Mouse (Mus musculus) kidney, adult 8-10 months (tissue): ENCODE measurements at regions not wholly inside any gene's neighbourhood (a gene's known extent, or its start where the extent isn't known, plus 50 kb on each side); places are given as distances from the start of the nearest gene placed in this dataset.
A peak's percentile ranks its signal among the peaks of the same experiment; 100 is the strongest.
"Not testable (repeated sequence)": the region's sequence is repeated elsewhere in the genome, so short reads cannot be mapped to it uniquely, and the experiment has no call there.

Experiments used
- DNase-seq, 2 experiments: peaks; one replicate each; pipeline ENCODE4 v3.0.0; 2022

DNA sequence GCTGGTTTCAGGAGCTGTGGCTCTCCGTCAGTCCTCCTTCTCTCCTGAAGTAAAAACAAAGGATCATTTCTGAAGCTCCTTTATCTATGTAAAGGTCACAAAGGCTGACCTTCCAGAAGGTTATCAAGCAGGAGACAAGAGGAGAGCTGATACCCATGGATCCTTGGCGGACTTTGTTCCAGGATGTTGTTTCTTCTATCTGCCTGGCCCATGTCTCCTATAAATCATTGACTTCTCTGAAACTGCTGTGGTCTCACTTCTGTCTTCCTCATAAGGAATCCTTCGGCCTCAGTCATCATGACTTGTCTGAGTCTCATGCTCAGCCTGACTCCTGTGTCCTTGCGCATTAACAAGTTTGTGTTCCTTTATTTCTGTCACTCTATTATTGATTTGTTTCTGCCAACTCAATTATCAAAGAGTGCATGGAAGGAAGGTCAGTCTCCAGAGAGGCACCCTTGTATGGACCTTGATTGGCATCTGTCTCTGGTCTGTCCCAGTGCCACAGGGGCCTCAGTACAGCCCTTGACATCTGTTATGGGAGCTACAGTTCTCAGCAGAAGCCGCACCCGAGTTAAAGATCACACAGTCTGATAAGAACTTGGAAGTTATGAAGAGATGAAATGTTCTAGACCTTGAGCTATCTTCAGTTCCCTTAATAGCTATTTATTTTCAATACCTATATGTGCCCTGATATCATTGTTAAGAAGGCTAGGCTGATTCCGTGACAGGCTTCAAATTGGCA lies 53.2 kb upstream of the Dazl start:
- DNase-seq, result no peak

DNA sequence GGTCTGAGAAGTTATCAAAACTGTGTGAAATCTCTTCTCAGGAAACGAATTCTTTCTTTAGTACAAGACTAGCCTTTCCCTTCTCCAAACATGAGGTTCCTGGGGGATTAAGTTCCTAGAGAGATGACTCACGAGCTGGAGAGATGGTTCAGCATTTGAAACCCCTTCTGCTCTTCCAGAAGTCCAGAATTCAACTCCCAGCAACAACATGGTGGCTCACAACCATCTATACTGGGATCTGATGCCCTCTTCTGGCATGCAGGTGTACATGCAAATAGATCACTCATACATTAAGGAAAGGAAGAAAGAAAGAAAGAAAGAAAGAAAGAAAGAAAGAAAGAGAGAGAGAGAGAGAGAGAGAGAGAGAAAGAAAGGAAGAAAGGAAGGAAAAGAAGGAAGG lies 60.4 kb upstream of the Dazl start:
- DNase-seq, result not testable (repeated sequence)

GRCm38 (mm10) chr17:50354357-50354756 lies 60.9 kb upstream of the Dazl start:
- DNase-seq, result no peak

- no peak for DNase-seq
These were observed 68.3 kb upstream of the Dazl start for GRCm38 (mm10) chr17:50361657-50362233.

GRCm38 (mm10) chr17:50365396-50365795 lies 72.0 kb upstream of the Dazl start:
- DNase-seq, result no peak

DNA sequence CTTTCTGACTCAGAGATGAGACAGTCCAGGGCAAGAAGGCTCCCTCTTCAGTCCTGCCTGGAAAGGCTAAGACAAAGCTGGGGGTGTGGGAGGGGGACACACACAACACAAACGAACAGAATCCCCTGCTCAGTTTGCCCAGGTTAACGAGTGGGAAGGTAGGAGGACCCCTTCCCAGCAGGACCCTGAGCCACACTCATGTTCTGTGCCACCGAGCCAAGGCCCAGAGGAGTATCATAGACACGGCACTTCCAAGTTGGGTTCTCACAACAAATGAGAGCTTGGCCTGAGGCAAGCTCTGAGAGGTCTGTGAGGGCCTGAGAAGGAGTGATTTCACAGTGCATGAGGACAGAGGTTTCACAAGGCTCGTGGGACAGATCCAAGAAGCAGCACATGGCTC lies 72.7 kb upstream of the Dazl start:
- DNase-seq, result no peak

- DNase-seq, result peak; percentile 9 to 27
These were observed 75.9 kb upstream of the Dazl start for GRCm38 (mm10) chr17:50369216-50369875.

DNA sequence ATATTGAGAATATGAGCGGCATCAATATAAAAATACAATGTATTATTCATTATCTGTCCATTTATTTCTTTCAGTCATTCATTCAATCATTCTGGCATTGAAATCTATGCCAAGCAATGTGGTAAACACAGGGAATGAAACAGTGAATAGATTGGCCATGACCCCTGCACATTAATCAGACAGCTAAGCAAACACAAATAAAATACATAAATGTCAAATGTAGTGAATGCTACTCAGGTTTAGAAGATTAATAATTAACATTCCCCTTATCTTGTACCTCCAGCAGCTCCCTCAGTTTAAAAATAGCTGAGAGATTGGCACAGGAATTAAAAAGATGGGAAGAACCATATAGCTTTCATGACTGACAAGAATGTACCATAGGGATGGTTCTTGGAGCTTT lies 77.0 kb upstream of the Dazl start:
- DNase-seq, result no peak

DNA sequence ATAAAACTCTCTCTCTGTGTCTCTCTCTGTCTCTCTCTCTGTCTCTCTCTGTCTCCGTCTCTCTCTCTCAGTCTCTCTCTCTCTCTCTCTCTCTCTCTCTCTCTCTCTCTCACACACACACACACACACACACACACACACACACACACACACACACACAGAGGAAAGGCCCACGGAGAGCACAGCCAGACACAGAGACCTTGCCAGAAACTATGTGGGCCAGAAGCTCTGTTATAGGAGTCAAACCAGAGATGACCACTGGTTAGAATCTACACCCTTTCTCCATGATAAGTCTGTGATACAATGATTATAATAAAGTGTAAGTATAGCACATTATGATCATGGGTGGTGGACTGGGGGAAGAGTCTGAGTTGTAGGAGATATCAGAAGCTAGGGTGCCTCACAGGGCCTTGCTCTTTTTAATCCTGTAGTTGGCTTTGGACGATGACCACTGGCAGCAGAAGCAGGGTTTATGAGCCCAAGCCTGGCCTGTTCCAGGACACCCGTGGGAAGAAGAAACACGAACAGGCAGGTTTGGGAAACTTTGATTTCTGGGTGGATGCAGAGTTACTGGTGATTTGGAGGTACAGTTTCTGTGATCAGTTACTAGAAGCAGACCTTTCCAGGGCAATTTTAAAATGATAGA lies 80.2 kb upstream of the Dazl start:
- no peak for DNase-seq

DNA sequence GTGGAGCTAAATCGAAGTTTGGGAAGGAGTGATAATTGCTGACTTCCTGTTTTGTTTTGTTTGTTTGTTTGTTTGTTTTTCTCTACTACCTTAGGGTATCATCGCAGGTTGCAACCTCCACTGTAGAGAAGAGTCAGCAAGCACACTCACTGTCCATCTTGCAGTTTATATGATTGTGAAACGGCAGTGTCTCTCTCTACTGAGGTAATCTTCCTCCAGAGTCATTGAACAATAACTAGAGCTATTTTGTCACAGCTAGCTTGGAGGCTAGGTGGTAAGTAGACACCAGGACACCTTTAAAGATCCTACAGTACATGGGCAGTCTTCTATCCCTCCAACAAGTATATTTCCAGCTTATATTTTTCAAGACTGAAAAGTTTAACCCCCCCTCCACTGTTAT lies 82.0 kb upstream of the Dazl start:
- DNase-seq, result no peak

DNA sequence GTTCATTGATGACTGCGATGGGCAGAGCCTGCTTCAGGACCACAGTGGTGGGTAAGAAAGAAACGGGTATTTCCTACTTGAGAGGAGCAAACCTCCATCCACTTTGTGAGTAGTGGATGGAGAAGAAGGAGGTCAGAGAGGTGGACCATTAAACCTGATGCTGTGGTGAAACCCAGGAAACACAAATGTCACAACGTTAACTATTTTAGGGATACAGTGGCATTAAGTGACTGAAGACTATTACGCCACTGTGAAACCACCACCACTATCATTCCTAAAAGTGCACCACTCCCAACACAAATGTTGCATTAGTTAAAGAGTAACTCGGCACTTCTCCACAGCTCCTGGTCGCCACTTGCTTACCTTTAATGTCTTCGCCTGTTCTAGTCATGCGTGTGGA lies 83.3 kb upstream of the Dazl start:
- DNase-seq, result no peak

DNA sequence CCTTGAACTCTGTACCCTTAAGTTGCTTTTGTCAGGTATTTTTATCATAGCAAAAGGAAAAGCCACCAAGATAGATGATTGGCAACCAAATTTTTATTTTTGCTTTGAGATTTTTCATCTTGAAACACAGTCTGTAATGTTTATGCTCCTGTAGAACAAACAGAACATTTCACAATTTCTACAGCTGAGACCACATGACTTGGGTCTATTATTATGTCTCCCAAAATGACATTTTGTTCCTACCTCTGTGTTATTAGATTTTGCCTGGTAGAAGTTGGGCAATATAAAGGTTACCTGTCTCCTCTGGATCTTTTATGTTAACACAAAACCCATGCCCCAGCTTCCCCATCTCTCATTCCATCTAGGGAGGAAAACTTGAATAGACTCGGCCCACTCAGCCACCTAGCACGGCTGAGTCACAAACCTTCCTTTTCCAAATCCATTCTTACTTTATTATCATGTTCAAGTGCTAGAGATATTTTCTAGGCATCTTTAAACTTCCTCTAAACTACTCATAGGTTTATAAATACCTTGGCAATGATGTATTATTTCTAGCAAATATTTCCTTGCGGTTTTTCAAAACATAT lies 84.8 kb upstream of the Dazl start:
- DNase-seq, result no peak

DNA sequence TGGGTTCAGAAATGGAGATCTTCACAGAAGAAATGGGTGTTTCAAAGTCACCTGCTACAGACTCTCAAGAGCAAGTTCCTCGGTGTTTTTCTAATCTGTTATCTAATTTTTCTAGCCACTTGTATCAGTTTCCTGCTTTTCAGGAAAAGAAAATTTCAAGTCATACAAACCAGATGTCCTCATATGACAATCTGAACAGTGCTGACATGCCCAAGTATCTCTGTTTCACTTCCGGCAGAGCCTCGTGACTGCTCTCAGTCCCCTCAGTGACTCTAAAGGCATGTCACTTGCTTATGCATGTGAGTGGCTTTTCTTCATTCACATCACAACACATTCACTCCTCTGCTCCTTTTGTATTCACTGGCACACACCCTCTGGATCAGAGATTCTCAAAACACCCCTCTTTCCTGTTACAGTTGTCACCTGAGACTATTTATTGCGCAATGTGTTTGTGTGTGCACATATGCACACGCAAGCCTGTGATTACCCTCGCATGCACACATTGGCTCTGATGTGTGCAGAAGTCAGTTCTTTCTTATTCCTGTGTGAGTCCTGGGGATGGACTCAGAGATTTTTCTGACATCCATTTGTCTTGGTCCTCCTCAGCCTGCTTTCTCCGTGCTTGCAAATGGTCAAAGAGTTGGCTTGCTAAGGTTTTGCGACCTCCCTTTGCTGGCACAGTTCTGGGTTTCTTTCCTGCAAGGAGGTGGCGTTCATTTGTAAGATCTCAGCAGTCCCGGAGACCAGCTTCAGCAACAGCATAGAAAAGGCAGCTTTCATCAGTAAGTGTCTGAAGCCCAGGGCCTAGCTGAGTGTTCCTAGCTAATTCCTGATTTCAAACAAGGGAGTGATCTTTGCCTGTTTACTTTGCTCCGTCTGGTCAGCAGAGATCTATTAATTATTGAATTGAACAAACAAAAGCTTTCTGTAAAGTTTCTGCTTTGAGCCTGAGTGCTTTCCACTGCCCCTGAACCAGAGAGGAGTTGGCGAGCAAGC lies 95.6 kb upstream of the Dazl start:
- no peak for DNase-seq

DNA sequence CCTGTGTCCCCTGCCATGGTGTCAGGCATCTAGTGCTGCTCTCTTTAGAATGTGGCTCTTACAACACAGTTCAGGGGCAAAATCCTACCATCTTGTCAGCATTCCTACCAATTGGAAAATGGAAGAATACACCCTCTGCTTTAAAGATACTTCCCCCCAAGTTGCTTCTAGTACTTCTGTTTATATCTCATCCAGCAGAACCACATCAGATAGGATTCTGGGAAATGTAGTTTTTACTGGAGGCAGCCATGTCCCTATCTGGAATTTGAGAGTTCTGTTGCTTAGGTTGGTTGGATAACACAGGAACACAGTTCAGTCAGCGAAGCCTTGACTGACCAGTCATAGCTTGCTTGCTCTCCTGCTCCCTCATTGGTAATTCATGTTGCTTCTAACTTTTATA lies 96.7 kb upstream of the Dazl start:
- DNase-seq, result no peak

DNA sequence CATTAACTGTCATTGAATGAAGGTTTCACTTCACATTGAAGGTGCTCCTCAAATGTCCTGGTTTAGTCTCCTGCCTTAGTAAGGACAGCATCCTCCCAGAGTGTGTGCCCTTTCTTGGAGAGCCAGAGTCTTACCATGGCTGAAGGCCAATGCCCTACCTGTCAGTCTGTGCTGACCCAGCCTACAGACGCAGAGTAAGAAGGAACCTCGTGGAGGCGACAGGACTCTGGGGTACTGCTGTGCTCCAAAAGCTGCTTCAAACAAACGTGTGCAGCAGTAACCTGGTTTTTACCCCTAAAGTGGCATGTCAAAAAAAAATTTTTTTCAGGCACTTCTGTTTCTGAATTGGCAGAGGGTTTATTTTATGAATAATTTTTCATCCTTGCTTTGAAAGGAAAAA lies 97.8 kb upstream of the Dazl start:
- DNase-seq, result no peak

- DNase-seq, result no peak
These were observed 98.6 kb upstream of the Dazl start for GRCm38 (mm10) chr17:50391996-50392395.

DNA sequence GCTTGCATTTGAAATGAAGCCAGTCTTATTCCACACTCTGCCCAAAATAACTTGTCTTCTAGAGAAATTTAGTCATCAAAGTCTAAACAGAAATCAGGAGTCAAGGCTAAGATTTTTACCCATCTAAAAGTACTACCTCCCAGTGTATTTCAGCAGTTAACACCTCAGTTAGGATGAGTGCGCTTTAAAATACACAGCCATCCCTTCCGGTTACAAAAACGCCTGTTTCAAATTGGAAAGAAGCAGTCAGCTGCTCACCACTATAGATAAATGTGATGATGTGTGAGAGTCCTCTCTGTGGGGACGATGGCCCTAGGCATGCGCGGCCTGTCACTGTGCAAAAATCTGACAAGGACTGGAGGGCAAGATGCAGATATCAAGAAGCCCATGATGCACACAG lies 99.0 kb upstream of the Dazl start:
- DNase-seq, result no peak

DNA sequence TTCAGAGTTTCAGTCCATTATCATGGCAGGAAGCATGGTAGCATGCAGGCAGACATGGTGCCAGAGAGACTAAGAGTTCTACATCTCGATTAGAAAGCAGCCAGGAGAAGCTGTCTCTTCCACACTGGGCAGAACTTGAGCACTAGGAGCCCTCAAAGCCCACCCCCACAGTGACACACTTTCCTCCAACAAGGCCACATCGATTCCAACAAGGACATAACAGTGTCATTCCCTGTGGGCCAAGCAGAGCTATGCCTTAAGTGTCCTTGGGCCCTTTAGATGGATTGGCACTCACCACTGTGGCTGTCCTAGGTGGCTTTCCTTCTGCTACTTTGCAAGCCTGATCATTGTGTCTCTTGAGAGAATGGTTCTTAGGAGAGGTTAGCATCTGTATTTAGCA lies 99.5 kb upstream of the Dazl start:
- no peak for DNase-seq

- peak in 1 of 2 experiments; percentile 8 for DNase-seq
These were observed 100.3 kb upstream of the Dazl start for GRCm38 (mm10) chr17:50393698-50394097.

- no peak for DNase-seq
These were observed 101.4 kb upstream of the Dazl start for GRCm38 (mm10) chr17:50394801-50395200.

DNA sequence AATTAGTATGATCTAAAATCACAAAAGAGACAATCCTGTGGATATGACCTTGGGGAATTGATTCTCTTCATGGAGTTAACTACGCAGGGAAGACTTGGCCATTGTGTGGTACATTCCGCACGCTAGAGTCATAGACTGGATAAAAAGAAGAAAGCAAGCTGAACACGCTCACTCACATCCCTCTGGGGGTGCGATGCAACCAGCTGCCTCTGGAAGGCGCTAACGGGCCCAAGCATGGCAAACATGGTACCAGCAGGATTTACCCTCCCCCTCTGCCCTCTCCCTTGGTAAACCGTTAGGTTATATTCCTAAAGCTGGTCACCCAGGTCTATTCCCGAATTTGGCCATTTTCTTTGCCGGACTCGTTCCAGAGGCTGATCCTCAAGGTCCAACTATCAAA lies 102.2 kb upstream of the Dazl start:
- no peak for DNase-seq

GRCm38 (mm10) chr17:50397324-50397723 lies 103.9 kb upstream of the Dazl start:
- DNase-seq, result no peak
